Mouse (Mus musculus) left cerebral cortex, postnatal 36 days (tissue): ENCODE data around the gene Fam214a. TPM values are rescaled to one million over a fixed set of nuclear protein-coding genes. Genes with fewer than 3 reads are reported as not detected.

Experiments
- DNase-seq, 2 experiments: peaks; one replicate each; pipeline ENCODE4 v3.0.0; 2021 to 2022; ENCODE audit warnings: low spot score in 2 of 2, mixed read lengths in 1 of 2
- intact Hi-C: fragments of 180-260 bp; cut with DNase I; formaldehyde crosslinking; loops from one replicate; pipeline ENCODE4 v1.15.1; 2025
- total RNA-seq, 2 experiments: library from RNA; stranded (reverse); gene quantifications; 2 replicates each; pipeline ENCODE4 v1.2.3; 2021

Gene Fam214a
- total RNA-seq, 2 experiments from 2014 or later = 33.1 to 41.7 TPM

DNA sequence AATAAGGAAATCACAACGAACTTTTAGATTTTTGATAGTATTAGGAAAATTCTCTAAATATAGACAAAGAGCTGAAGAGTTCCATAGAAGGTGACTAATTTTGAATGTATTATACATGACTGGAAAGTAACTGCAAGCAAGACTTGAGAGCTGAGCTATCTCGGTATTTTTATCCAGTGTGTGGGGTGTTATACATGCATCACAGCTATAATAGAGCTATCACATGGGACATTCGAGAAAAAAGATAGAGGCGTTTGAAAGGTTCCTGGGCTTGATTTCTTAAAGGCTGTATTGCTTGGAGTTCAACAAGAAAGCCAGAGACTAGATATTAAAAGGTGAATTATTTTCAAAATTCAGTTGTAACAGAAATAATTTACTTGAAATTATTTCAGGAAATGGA is 99.2 kb downstream of the Fam214a start:
- DNase-seq = no peak
- intact Hi-C loops = loop anchor here (2.0 kb wide), 1 partner anchor 211 kb away; no protein-coding TSS in a partner anchor

DNA sequence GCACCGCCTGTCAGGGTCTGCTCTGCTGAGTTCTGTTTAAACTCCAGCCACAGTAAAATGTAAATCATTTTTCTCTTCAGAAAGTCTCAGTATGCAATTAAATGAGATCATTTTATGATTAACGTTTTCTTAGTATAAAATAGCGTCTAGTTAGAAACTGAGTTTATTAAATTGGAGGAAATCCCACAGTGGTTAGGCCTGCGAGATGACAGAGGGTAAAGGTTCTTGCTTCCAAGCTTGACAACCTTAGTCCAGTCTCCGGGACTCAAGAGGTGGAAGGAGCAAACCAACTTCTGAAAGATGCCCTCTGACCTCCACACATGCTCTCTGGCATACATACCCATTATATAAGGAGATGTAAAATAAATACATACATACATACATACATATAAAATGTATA is 102.4 kb downstream of the Fam214a start:
- no peak for DNase-seq
- intact Hi-C loops = no loop called here

DNA sequence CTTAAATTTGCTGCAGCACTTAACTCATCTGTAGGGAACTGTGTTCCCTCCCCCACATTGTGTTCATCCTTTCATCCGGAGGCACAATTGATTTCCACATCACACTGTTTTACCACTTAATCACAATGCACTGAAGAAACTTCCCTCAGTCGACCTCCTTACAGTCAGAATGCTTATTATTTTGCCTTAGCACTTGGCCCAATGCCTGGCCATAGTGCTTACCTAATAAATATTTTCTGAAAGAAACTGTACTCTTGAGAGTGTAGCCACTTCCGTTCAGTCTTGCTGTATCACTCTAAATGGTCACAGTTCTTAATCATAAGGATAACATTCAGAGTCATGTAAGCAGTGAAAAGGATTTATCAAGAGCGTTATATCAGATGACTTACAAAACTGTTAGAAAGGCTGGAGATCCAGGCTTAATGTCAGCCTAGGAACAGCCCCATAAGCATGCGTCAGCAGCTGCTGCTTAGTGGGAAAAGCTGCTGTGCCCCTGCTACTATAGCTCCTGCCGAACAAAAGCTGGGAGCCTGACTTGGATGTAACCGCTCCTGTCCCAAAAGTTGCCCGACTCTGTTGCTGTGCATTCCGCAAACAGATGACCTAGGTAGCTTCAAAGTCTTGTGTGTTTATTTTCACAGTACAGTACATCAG is 112.1 kb downstream of the Fam214a start:
- intact Hi-C loops = no loop called here
- no peak for DNase-seq

DNA sequence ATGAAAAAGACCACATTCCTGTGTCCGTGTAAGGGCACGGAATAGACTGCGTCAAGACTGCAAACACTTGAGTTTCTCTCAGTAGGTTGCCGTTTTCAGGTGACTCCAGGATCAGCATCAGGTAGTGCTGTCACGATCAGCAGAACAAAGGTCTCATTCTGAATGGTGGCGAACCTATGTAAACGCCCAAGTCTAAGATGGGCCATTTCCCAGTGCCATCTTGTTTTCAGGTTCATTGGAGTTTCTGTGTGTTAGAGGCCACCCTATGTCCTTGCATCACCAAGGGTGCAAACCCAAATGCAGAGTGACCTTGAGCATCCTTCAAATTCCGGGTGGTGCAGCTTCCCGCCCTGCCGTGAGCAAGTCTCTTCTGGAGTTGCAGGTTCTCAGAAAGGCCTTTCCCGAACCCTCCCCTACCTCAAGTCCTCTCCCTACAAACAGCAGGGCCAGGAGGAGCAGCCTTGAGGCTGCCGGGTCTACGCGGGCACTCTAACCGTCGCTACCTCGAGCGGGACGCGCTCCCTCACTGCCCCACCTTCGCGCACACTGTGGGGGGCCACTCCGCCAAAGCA is 117.9 kb downstream of the Fam214a start, which contains the start of gene Myo5a:
TSS of gene Myo5a (plus strand) at position 559 of the 572 bp plus-strand sequence.
- no peak for DNase-seq
- intact Hi-C loops = loop anchor here (5.0 kb wide), 1 partner anchor 127 kb away; no protein-coding TSS in a partner anchor

DNA sequence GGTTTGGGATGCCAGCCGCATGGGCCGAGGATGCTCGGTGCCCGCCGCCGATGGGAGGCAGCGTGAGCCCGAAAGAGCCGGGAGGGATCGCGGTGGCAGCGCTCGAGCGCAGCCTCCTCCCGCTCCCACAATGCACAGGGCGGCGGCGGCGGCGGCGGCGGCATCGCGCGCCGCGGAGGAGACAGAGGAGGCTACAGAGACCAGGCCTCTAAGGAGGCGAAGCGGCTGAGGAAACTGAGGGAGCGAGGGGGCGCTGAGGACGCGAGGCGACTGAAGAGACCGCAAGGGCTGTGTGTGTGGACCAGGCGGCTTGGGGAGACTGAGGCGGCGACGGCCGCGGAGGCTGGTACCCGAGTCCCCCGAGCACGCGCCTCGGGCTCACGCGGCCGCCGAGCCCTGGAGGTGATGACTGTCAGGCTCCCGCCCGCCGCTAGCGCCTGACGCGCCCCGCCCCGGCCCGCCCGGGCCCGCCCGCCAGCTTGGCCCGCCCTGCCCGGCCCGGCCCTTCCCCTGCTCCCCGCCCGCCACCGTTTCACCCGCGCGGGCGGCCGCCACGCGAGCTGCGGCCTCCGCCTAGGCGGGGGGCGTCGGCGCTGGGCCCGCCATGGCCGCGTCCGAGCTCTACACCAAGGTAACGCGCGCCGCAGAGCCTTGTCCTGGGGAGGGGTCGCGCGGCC is 118.5 kb downstream of the Fam214a start:
- peak; percentile 82 to 86 for DNase-seq
- intact Hi-C loops = loop anchor here (5.0 kb wide), 1 partner anchor 126 kb away; no protein-coding TSS in a partner anchor

DNA sequence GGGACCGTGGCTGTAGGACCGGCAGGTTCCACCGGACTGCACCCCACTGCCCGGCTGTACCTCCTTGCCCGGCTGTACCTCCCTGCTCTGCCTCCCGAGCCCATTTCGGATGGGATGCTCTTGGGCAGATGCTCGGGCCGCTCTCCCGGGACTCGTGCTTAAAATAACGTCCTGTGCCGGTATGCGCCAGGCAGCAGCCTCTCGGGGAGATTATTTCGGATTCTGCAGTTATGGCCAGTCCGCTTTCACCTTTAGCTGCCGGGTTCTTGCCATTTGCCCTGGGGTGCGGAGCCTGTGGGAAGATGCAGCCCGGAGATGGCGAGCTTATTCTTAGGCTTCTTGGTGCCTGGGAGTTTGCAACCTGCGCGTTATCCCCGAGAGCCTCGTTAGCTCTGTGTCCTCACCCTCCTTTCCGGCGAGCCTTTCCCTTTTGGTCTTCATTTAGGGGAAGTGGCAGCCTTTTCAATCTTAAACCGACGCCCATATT is 119.1 kb downstream of the Fam214a start:
- intact Hi-C loops = loop anchor here (5.0 kb wide), 1 partner anchor 126 kb away; no protein-coding TSS in a partner anchor
- peak; percentile 35 to 36 for DNase-seq

DNA sequence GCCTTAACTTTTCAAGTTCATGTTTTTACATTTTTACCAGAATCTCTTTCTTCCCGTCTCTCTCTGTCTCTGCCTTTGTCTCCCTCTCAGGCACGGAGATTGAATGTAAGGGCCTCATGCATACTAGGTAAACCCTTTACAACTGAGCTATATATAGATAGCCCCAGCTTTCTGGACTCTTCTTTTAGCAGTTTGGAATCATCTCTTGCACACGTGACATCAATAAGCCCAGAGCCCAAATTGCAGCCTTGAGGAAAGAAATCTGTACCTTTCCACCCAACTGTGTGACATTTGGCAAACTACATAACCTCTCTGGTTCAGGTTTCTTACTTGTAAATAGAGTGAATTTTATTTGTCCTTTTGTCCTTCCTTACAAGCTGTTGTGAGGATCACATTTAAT is 119.7 kb downstream of the Fam214a start:
- no peak for DNase-seq
- intact Hi-C loops = loop anchor here (5.0 kb wide), 1 partner anchor 125 kb away; no protein-coding TSS in a partner anchor

DNA sequence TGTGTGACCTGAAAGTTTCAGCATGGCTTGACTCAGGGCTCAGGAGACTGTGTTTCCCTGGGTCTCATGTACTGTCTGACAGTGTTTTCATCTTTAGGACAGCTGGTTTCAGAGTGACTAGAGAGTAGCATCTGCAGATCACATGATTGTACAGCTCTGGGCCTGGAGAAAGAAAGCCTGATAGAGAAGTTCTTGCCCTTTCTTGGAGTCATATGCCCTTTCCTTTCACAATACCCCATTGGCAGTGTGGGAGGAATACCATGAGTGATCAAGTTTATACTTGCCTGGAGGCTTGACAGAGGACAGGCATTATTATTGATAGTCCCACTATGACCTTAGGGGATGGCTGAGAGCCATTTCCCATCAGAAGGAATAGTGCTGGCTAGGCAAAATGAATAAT is 124.5 kb downstream of the Fam214a start:
- DNase-seq = no peak
- intact Hi-C loops = no loop called here

Other genes with a start within 250 kb of the Fam214a start
- under 1 TPM in 1 of 2 experiments, not detected in 1; 0.17 TPM for gene Onecut1, start 91.0 kb upstream of the Fam214a start, total RNA-seq
- gene Arpp19, start 84.7 kb downstream of the Fam214a start, total RNA-seq = 100 to 1,000 TPM; 457 to 503 TPM
- 100 to 1,000 TPM; 297 to 304 TPM for gene Myo5a, start 118.1 kb downstream of the Fam214a start, total RNA-seq